Mouse (Mus musculus) colon, adult 2 months (tissue): ENCODE measurements around the gene B4galnt3. TPM values are rescaled to one million over a fixed set of nuclear protein-coding genes. Genes with fewer than 3 reads are reported as not detected.

Experiments used
- polyA plus RNA-seq: library from polyadenylated mRNA; depleted of rRNA; stranded (reverse); fragments of >200 nt; gene quantifications from 2 replicates; pipeline ENCODE4 v1.2.3, GENCODE M21; 2012; rRNA removed

Gene B4galnt3
- polyA plus RNA-seq, result 44.1 and 47.1 TPM in 2 replicates

DNA sequence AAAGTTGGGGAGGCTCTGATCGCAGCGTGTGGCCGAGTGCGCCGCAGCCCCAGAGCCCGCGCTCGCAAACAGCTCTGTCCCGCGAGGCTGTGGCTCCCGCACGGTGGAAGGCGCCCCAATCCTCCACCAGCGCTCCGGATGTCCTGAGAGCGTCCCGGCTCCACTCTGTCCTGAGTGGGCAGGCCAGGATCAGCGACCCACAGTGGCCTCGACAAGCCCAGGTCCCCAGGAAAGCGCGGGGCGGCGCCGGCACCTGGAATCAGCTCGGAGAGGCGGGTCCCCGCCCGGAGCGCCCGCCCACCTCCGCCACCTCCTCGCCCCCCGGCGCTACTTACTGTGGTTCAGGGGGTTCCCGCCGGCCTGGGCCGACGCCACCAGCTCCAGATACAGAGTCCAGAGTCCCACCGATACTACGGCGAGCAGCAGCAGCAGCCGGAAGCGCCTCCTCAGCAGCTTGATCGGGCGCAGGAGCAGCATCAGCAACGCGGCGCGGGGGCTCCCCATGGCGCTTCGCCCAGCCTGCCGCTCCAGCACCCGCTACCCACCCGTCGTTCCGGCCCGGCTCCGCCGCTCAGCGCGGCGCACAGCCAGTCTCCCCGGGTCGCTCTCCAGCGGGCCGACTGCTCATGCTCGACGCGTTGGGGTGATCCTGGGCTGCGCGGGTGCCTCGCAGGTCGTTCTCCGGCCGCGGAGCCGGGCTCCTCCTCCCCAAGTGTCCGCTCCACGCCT is at the start of gene B4galnt3, which contains the start of gene D330020A13Rik:
Gene B4galnt3 (minus strand): TSS at position 504 of the 729 bp plus-strand sequence.
Gene D330020A13Rik (plus strand): TSS at position 309 of the 729 bp plus-strand sequence.

Other genes with a start within 250 kb of the B4galnt3 start
- gene Ninj2, start 201.2 kb downstream of the B4galnt3 start, polyA plus RNA-seq, result 0.15 TPM in 1 of 2 replicates, not detected in the other
- 0.42 and 0.56 TPM in 2 replicates for gene D330020A13Rik, start 195 bp downstream of the B4galnt3 start, polyA plus RNA-seq
- 1.4 and 2.1 TPM in 2 replicates for gene Kdm5a, start 69.6 kb upstream of the B4galnt3 start, polyA plus RNA-seq
- gene Ccdc77, start 69.8 kb upstream of the B4galnt3 start, polyA plus RNA-seq, result 1.4 and 2.5 TPM in 2 replicates
- gene Il17ra, start 168.7 kb upstream of the B4galnt3 start, polyA plus RNA-seq, result 14.2 and 17.0 TPM in 2 replicates
- gene Tmem121b, start 199.2 kb upstream of the B4galnt3 start, polyA plus RNA-seq, result 0.03 and 0.20 TPM in 2 replicates
- 20.6 and 21.1 TPM in 2 replicates for gene Hdhd5, start 236.8 kb upstream of the B4galnt3 start, polyA plus RNA-seq